Mouse (Mus musculus) liver, embryonic 14.5 days (tissue): ENCODE data around the gene Ppfibp1. TPM values are rescaled to one million over a fixed set of nuclear protein-coding genes. Genes with fewer than 3 reads are reported as not detected.
A peak's percentile ranks its signal among the peaks of the same experiment; 100 is the strongest.

Source experiments
- ATAC-seq: fragments of 200-750 bp; cut with Nextera tagmentation; 2 replicates; pipeline ENCODE4 v1.8.0; 2017; ENCODE audit warnings: moderate number of reproducible peaks, mild to moderate bottlenecking, moderate library complexity; ENCODE audit not compliant: insufficient read depth
- DNase-seq, 3 experiments: peaks; one replicate each; pipeline ENCODE4 v3.0.0-alpha.2; 2012 to 2013; ENCODE audit warnings: low read depth in 3 of 3, low spot score in 3 of 3
- H3K27ac ChIP-seq: fragments of 300-500 bp; sonication (generic); 2 replicates; pipeline ENCODE4 v1.5.1; 2014; ENCODE audit warnings: moderate library complexity, mild to moderate bottlenecking, control low read depth, inconsistent platforms
- H3K27me3 ChIP-seq: fragments of 300-500 bp; sonication (generic); 2 replicates; pipeline ENCODE4 v1.6.1; 2014; ENCODE audit warnings: mild to moderate bottlenecking, low read length, moderate library complexity; ENCODE audit not compliant: control insufficient read depth, insufficient read depth
- H3K36me3 ChIP-seq: fragments of 300-500 bp; sonication (generic); replicated peaks from 2 replicates; pipeline ENCODE4 v1.6.1; 2014; ENCODE audit warnings: low read depth; ENCODE audit not compliant: control insufficient read depth, insufficient read depth
- H3K4me1 ChIP-seq, 2 experiments: fragments of 200-500 bp in 1 of 2; fragments of 300-500 bp in 1 of 2; sonication (generic) in 1 of 2; replicated peaks; 2 replicates each; pipeline ENCODE4 v1.6.1; 2012 to 2014; ENCODE audit warnings: antibody characterized with exemption in 1 of 2, inconsistent platforms in 1 of 2, low read length in 1 of 2; ENCODE audit not compliant: control insufficient read depth in 2 of 2, insufficient read depth in 2 of 2
- H3K4me2 ChIP-seq: fragments of 300-500 bp; sonication (generic); 2 replicates; pipeline ENCODE4 v1.6.1; 2014; ENCODE audit warnings: low read depth, mild to moderate bottlenecking, control low read depth, moderate library complexity
- H3K4me3 ChIP-seq, 2 experiments: fragments of 200-500 bp in 1 of 2; fragments of 300-500 bp in 1 of 2; sonication (generic) in 1 of 2; 2 replicates each; pipeline ENCODE4 v1.5.1; 2012 to 2014; ENCODE audit warnings: low read depth in 2 of 2, low read length in 2 of 2, mild to moderate bottlenecking in 2 of 2, control low read depth in 1 of 2, inconsistent platforms in 1 of 2, moderate library complexity in 1 of 2; ENCODE audit not compliant: insufficient read depth in 1 of 2
- H3K9ac ChIP-seq: fragments of 300-500 bp; sonication (generic); replicated peaks from 2 replicates; pipeline ENCODE4 v1.6.1; 2014; ENCODE audit warnings: mild to moderate bottlenecking, control low read depth, moderate library complexity
- H3K9me3 ChIP-seq: fragments of 300-500 bp; sonication (generic); 2 replicates; pipeline ENCODE4 v1.6.1; 2016; ENCODE audit warnings: low read length, mixed read lengths; ENCODE audit not compliant: control insufficient read depth
- CTCF ChIP-seq: IDR thresholded peaks from 2 replicates; pipeline ENCODE4 v1.5.1; 2016; ENCODE audit warnings: antibody characterized with exemption, low read depth, control low read depth
- EP300 ChIP-seq: IDR thresholded peaks from 2 replicates; pipeline ENCODE4 v1.6.1; 2016; ENCODE audit warnings: antibody characterized with exemption, low read depth
- WGBS: fragments of 180-500 bp; shearing (Covaris S2); extraction: QIAGEN DNeasy Blood & Tissue Kit; methylation state at CpG from one replicate; pipeline ENCODE4 v1.1.7; 2014; ENCODE audit not compliant: insufficient replicate concordance; 5-methylcytosine and 5-hydroxymethylcytosine counted together
- polyA plus RNA-seq, 2 experiments: library from polyadenylated mRNA; depleted of rRNA in 1 of 2; stranded (reverse) in 1 of 2; unstranded in 1 of 2; fragments of >200 nt; fragmentation: Nextera tagmentation in 1 of 2; extraction: Ambion mirVana in 1 of 2; gene quantifications; 2 replicates each; pipeline versions ENCODE4 v1.2.1 to v1.2.3; 2012 to 2014

Ppfibp1 gene
- polyA plus RNA-seq, 2 experiments, result 5.2 to 9.1 TPM

DNA sequence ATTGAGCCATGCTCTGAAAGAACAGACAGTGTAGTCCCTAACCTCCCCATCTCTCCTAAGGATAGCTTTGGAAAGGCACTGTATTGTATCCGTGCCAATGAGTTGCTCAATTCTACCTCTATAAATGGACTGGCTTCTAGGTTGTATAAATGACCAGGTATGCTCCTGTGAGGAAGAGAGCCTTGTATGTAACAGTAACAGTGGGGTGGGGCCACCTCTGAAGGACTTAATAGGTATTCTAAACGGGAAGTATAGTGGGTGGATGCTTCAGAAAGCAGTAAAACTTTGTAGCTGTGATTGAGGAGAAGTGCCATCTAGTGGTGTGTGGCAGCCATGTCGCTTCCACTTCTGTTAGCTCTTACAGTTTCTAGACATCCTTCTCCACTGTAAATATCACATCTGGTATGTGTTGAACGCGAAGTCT lies 90.4 kb downstream of the Ppfibp1 start:
- H3K27ac ChIP-seq, result no peak overlapping the region
- no peaks in the 10 kb centered on the region for H3K36me3 ChIP-seq
- DNase-seq (no peak), ATAC-seq (no peak)
- no peaks in the 10 kb centered on the region for H3K27me3 ChIP-seq
- H3K9ac ChIP-seq, result no peak overlapping the region
- WGBS, result 39% methylated on average over 5 of the region's 5 CpGs
- no peaks in the 10 kb centered on the region for H3K9me3 ChIP-seq
- TF ChIP-seq EP300 (no peak), CTCF (peak; percentile 38; the same call in 1 of the 2 replicates)
- H3K4me3 ChIP-seq, result no peak overlapping the region
- 0 out of 4 replicates have a peak, but pooled peaks cover 0 to under 1% of the 10 kb centered on the region in 2 experiments for H3K4me1 ChIP-seq
- H3K4me2 ChIP-seq, result no peak overlapping the region

DNA sequence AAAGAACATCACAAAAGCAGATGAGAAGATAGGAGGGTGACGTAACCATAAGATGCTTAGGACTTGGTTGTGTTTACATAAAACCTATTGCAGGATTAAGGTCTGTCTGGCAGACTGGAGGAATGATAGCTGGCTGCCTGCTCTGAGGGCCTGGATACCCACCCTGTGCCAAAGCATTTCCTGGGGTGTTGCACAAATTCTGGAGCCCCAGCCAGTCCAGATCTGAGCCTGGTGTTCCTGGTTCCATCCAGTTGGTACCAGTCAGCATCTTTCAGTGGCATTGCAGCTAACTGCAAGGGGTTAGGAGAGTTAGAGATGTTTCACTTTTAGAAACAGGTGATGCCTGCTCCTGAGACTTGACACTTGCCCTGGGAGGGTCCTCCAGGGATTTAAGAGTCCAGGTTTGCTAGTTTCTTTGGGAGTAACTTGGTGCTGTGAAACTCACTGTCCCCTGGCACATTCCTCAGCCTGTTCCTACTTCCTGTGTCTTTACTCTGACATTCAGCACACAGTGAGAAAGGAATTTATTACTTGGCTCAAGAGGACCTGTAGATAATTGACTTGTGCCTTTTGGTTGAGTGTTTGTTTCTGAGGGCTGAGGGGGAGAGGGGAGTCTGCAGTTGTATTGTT lies 90.9 kb downstream of the Ppfibp1 start:
- Histone ChIP-seq H3K9ac (no peak overlapping the region), H3K36me3 (no peaks in the 10 kb centered on the region), H3K27me3 (no peaks in the 10 kb centered on the region), H3K4me2 (no peak overlapping the region), H3K27ac (no peak overlapping the region), H3K4me1 (no peaks in the 10 kb centered on the region), H3K4me3 (no peak overlapping the region), H3K9me3 (no peaks in the 10 kb centered on the region)
- no peak for TF ChIP-seq EP300
- TF ChIP-seq CTCF, result no peak
- 57% methylated on average over 1 of the region's 1 CpGs for WGBS
- no peak for ATAC-seq
- DNase-seq, result no peak

DNA sequence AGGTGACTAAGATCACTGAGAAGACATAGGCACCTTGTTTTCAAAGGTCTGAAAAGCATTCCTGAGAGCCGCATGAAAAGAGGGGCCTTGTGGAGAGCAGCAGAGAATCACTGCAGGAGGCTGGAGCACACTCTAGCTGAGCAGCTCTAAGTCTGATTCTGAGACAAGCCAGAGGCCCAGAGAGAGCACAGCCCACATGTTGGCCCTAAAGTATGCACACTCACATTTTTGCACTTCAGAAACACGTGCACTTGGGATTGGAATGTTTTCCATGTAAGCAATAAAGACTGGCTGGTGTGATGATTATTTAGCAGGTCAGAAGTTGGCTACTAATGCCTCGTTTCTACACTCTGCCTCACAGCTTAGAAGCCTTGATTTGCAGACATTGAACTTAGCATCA lies 91.7 kb downstream of the Ppfibp1 start:
- TF ChIP-seq EP300 (no peak), CTCF (no peak)
- ATAC-seq (no peak), DNase-seq (no peak)
- no peaks in the 10 kb centered on the region for H3K36me3 ChIP-seq
- no peaks in the 10 kb centered on the region for H3K4me1 ChIP-seq
- no peaks in the 10 kb centered on the region for H3K9me3 ChIP-seq
- H3K27ac ChIP-seq, result no peak overlapping the region
- H3K4me3 ChIP-seq, result no peak overlapping the region
- 55% methylated on average over 3 of the region's 3 CpGs for WGBS
- H3K9ac ChIP-seq, result no peak overlapping the region
- no peaks in the 10 kb centered on the region for H3K27me3 ChIP-seq
- H3K4me2 ChIP-seq, result no peak overlapping the region

DNA sequence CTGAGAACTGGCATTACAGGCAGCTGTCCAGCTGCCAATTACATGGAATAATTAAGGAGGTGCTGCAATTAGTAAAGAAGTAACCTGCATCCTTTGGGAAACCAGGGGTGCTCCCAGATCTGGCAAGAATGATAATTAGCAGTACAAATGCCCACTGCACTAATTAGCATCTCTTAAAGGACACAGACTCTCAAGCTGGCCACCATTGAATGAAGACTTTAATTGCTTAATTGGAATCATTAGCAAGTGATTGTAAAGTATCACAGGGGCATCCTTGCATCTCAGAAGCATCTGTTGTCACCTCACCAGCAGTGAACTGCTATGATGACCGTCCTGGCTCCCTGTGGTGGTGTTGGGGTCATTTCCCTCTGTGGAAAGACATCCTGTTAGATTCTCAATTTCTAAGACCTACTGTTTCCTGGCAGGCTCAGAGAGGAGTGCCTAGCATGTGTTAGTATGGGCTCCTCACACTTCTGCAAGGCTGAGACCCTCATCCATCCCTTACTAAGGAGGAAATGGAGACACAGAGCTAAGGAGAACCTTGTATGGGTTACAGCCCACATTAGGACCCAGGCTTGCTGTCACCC lies 93.1 kb downstream of the Ppfibp1 start:
- no peak overlapping the region for H3K27ac ChIP-seq
- H3K4me2 ChIP-seq, result no peak overlapping the region
- H3K9me3 ChIP-seq, result no peaks in the 10 kb centered on the region
- H3K4me3 ChIP-seq, result no peak overlapping the region
- no peaks in the 10 kb centered on the region for H3K4me1 ChIP-seq
- TF ChIP-seq CTCF (no peak), EP300 (no peak)
- ATAC-seq (no peak), DNase-seq (no peak)
- no peaks in the 10 kb centered on the region for H3K27me3 ChIP-seq
- 61% methylated on average over 1 of the region's 1 CpGs for WGBS
- H3K36me3 ChIP-seq, result no peaks in the 10 kb centered on the region
- H3K9ac ChIP-seq, result no peak overlapping the region

DNA sequence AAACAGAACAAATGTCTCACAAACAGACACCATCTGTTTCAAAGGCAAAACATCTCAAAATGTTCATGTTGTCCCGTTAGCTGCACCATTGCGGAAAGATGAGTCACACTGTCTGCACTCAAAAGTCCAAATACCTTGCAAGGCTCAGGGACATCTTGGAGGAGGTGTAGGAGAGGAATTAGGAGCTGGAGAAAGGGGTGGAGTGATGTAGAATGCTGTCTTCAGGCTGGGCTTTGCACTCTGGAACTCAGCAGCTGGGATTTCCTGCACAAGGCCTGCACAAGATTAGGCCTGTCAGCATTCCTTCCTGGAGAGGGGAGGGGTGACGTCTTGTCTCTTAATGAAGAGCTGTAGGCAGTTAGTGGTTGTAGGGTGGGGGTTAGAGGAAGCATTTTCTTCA lies 96.3 kb downstream of the Ppfibp1 start:
- Histone ChIP-seq H3K27ac (no peak overlapping the region), H3K4me1 (no peaks in the 10 kb centered on the region), H3K4me3 (no peak overlapping the region), H3K4me2 (no peak overlapping the region), H3K27me3 (no peaks in the 10 kb centered on the region), H3K9ac (no peak overlapping the region), H3K9me3 (no peaks in the 10 kb centered on the region), H3K36me3 (no peaks in the 10 kb centered on the region)
- no peak for ATAC-seq
- TF ChIP-seq EP300 (no peak), CTCF (no peak)
- WGBS, result 56% methylated on average over 3 of the region's 3 CpGs
- DNase-seq, result no peak
